Mouse (Mus musculus) CD4-positive, CD25-positive, alpha-beta regulatory T cell, adult 9 weeks (primary cell): ENCODE data around the gene B3gat3. TPM values are rescaled to one million over a fixed set of nuclear protein-coding genes. Genes with fewer than 3 reads are reported as not detected.

Experiments
- polyA plus RNA-seq: library from polyadenylated mRNA; unstranded; fragments of 100-300 nt; shearing (Covaris generic); gene quantifications from one replicate; pipeline ENCODE4 v1.2.1, GENCODE M21; 2017

The B3gat3 gene
- polyA plus RNA-seq, 1 experiment from 2014 or later = 27.6 TPM

Other genes starting within 250 kb of the B3gat3 start
- 89.7 TPM for gene Slc3a2, start 197.0 kb upstream of the B3gat3 start, polyA plus RNA-seq
- gene Wdr74, start 184.5 kb upstream of the B3gat3 start, polyA plus RNA-seq = 107 TPM
- gene 1700092M07Rik, start 179.7 kb upstream of the B3gat3 start, polyA plus RNA-seq = 1.3 TPM
- 183 TPM for gene Stx5a, start 179.0 kb upstream of the B3gat3 start, polyA plus RNA-seq
- gene Nxf1, start 163.3 kb upstream of the B3gat3 start, polyA plus RNA-seq = 267 TPM
- gene Tmem223, start 149.4 kb upstream of the B3gat3 start, polyA plus RNA-seq = 114 TPM
- 189 TPM for gene Tmem179b, start 145.9 kb upstream of the B3gat3 start, polyA plus RNA-seq
- 4.1 TPM for gene Taf6l, start 134.0 kb upstream of the B3gat3 start, polyA plus RNA-seq
- gene Polr2g, start 121.8 kb upstream of the B3gat3 start, polyA plus RNA-seq = 194 TPM
- 4.8 TPM for gene Zbtb3, start 117.8 kb upstream of the B3gat3 start, polyA plus RNA-seq
- 52.7 TPM for gene Ttc9c, start 101.0 kb upstream of the B3gat3 start, polyA plus RNA-seq
- 5.2 TPM for gene Hnrnpul2, start 100.4 kb upstream of the B3gat3 start, polyA plus RNA-seq
- not detected for gene AC129217.1, start 90.6 kb upstream of the B3gat3 start, polyA plus RNA-seq
- 120 TPM for gene Bscl2, start 82.9 kb upstream of the B3gat3 start, polyA plus RNA-seq
- 0.36 TPM for gene Gng3, start 81.2 kb upstream of the B3gat3 start, polyA plus RNA-seq
- gene Lrrn4cl, start 69.6 kb upstream of the B3gat3 start, polyA plus RNA-seq = 0.11 TPM
- 163 TPM for gene Ubxn1, start 48.9 kb upstream of the B3gat3 start, polyA plus RNA-seq
- gene Uqcc3, start 39.5 kb upstream of the B3gat3 start, polyA plus RNA-seq = 103 TPM
- gene Lbhd1, start 36.6 kb upstream of the B3gat3 start, polyA plus RNA-seq = 88.4 TPM
- not detected for gene Gm49403, start 36.4 kb upstream of the B3gat3 start, polyA plus RNA-seq
- 66.5 TPM for gene 1810009A15Rik, start 31.5 kb upstream of the B3gat3 start, polyA plus RNA-seq
- gene Gm49416, start 31.4 kb upstream of the B3gat3 start, polyA plus RNA-seq = not detected
- gene Ints5, start 27.4 kb upstream of the B3gat3 start, polyA plus RNA-seq = 38.9 TPM
- 138 TPM for gene Ganab, start 22.3 kb upstream of the B3gat3 start, polyA plus RNA-seq
- gene Rom1, start 9.0 kb downstream of the B3gat3 start, polyA plus RNA-seq = 10.9 TPM
- gene Eml3, start 9.2 kb downstream of the B3gat3 start, polyA plus RNA-seq = 59.8 TPM
- 130 TPM for gene Mta2, start 21.5 kb downstream of the B3gat3 start, polyA plus RNA-seq
- gene Tut1, start 33.5 kb downstream of the B3gat3 start, polyA plus RNA-seq = 49.0 TPM
- 342 TPM for gene Eef1g, start 46.7 kb downstream of the B3gat3 start, polyA plus RNA-seq
- gene Ahnak, start 68.9 kb downstream of the B3gat3 start, polyA plus RNA-seq = 81.5 TPM
- not detected for gene Scgb1a1, start 167.6 kb downstream of the B3gat3 start, polyA plus RNA-seq
- gene Asrgl1, start 215.3 kb downstream of the B3gat3 start, polyA plus RNA-seq = 29.7 TPM